Mouse (Mus musculus) bone marrow, adult 2 months (tissue): ENCODE measurements around the gene Nipal1.

Experiments used
- CTCF ChIP-seq: fragments of 200-500 bp; IDR thresholded peaks from 2 replicates; pipeline ENCODE4 v1.5.1; 2011; ENCODE audit warnings: low read length, control low read depth; ENCODE audit not compliant: control insufficient read depth, insufficient read depth
- POLR2A ChIP-seq: fragments of 200-500 bp; IDR thresholded peaks from 2 replicates; pipeline ENCODE4 v1.6.1; 2011; ENCODE audit warnings: low read depth, mild to moderate bottlenecking, control low read depth, low read length, borderline replicate concordance; ENCODE audit not compliant: control insufficient read depth

DNA sequence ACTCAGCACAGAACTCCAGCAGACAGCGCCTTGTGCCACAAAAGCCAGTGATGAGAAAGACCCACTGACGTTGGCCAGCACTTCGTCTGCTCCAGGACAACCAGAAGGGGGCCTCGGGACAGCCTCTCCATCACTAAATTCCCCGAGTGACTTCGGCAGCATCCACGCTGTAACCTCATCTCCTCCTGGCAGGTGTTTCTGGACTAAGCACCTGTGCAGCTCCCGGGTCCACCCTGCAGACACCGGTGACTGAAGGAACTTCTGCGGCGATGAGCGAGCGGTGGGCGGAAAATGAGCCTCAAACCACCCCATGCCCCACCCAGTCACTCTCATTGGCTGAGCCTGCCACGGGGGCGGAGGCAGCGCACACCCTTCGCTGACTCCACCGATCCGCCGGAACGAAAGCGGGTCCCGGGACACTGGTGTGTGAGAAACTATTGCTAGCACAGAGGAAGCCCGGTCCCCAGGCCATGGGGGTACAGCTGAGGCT lies at the start of gene Nipal1:
- no peak for TF ChIP-seq POLR2A
- TF ChIP-seq CTCF = no peak
